Mouse (Mus musculus): ENCODE data around the gene Npb. TPM values are rescaled to one million over a fixed set of nuclear protein-coding genes. Genes with fewer than 3 reads are reported as not detected.

Npb gene
- total RNA-seq, 2 experiments from 2014 or later, result 2.4 to 2.5 TPM

- DNase-seq, result peak; percentile 74
These were observed 24.6 kb downstream of the Npb start for GRCm38 (mm10) chr11:120632559-120633519.

DNA sequence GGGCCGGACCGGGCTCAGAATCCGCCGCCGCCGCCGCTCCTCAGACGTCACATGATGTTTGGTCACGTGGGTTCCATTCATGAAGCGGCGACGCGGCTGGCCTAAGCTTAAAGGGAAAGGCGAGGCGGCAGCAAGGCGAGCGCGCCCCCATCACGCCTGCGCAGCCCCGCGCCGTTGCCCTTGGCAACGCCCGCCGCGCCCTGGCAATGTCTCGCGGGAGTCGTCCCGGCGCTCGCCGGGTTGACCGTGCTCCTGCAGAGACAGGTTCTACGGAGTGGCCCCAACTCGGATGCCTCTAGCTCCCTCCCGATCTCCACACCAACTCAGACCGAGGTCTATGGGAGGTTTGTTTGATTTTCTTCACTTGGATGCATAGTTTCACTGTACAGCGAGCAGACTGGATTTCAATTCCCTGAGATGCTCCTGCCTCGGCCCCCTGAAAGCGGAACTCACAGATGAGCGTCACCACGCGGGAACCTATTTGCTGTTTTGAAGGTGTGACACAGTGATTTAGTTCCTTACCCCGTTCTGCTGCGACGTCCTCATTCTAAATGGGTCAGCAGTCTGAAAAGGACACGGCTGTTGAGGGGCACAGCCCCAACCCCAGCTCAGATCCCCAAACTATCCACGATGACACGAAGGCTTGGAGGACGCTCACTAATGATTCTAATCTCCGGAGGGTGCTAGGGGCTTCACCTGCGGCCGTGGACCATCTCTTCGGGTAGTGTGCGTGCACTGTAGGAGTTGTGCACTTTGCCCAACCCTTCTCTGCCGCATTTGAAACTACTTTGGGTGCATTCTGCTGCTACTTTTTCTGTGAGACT is 25.5 kb downstream of the Npb start, which contains the start of gene Mafg:
Gene Mafg, minus strand, starts transcription at position 81 of the 824 bp plus-strand sequence.
- DNase-seq, result peak; percentile 95

DNA sequence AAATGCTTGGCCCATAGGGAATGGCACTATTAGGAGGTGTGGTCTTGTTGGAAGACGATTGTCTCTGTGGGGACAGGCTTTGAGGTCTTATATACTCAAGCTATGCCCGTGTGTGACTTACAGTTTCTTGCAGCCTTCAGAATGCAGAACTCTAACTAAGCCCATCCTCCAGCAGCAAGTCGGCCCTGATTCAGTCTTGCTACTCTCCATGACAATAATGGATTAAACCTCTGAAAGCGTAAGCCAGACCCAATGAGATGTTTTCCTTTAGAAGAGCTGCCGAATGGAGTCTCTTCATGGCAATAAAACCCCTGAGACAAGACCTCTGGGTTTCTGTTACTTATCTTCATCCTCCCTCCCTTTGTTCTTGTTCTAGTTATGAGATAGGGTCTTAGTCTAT is 26.5 kb downstream of the Npb start:
- DNase-seq, result no peak

DNA sequence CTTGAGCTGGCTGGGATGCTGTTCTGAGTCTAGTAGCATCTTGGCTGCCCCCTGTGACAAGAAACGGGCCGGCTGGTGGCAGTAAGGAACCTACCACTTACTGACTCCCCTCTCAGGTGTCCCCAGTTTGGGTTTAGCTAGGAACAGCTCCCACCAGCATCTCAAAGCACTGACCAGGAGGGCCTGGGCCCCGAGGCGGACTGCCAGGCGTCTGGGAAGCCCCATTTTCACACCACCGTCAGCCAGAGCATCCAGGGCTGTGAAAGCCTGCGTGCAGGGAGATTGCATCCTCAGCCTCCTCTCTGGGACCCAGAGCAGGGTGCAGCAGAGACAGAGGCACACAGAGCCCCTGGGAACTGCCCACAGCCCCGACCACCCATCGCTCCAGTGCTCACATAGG is 33.0 kb downstream of the Npb start:
- DNase-seq, result no peak

DNA sequence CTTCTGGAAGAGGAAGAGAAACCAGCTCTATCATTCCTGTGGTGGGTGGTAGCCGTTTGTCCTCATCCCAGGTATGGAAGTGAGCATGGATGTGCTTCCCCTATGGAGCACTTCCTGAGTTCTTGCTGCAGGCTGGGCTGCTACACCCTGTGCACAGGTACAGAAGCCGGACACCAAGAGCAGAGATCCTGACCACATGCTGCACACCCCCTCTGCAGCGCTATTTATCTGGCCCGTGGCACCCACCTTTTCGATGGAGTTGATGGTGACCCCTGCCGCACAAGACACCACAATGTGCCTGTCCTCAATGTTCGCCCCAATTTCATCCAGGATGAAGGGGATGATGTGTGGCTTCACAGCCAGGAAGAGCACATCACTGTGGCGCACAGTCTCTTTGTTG is 33.6 kb downstream of the Npb start:
- no peak for DNase-seq

GRCm38 (mm10) chr11:120642939-120643600 is 34.8 kb downstream of the Npb start:
- DNase-seq, result peak; percentile 37

- peak; percentile 95 for DNase-seq
These were observed 35.3 kb downstream of the Npb start, which contains the start of gene Pycr1 for GRCm38 (mm10) chr11:120643601-120643987. TSS of gene Pycr1 (minus strand) at chr11:120643769.

DNA sequence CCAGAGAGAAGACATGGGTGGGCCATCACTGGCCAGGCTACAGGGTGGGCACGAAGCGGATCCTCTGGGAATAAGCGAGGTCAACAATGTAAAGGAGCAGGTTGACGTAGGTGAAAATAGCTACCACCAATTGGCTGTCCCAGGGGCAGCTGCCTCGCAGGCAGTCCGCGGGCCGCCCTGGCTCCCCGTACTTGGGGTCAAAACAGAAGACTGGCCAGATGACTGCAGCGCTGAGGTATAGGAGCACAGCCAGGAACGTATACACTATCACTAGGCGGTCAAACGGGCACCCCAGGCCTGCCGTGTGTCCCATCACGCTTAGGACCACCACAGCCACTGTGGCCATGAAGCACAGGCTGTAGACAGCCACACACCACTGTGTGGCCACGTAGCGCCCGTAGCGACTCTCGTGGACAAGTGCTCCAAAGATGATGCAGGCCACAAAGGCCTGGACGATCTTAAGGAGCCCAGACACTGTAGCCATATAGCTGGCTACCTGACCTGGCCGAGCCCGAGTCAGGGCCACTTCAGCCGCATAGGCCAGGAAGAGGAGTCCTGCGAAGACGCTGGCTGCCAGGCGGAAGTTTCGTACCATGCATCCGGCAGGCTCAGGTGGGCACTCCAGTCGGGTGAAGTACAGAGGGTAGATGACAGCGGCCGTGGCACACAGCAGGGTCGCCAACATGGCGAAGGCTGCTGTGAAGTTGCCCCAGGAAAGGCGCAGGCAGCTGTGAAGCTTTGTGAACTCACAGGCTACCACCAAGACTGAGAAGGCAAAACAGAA is 39.0 kb downstream of the Npb start:
- no peak for DNase-seq

DNA sequence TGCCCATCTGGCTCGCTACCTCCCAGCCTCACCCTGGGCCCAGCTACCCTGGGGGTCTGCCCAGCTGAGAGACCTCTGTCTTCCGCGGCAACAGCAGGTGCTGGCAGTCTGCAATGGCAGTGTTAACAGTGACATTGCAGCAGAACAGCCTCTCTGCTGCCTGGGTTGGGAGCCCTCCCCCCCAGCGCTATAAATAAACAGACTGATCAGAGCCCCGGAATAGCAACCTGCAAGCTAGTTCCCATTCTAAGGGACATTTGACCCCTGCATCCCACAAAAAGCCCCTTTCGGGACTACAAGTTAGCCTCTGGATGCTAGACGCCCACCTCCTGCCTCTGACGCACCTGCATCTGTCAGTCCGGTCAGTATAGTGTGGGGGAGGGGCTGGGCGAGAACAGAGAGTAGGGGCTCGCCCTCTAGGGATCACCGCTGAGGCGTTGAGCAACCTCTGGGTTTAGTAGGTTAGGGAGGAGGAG is 39.8 kb downstream of the Npb start, which contains the start of gene Myadml2:
Gene Myadml2, minus strand, starts transcription at position 158 of the 476 bp plus-strand sequence.
- DNase-seq, result peak; percentile 62

DNA sequence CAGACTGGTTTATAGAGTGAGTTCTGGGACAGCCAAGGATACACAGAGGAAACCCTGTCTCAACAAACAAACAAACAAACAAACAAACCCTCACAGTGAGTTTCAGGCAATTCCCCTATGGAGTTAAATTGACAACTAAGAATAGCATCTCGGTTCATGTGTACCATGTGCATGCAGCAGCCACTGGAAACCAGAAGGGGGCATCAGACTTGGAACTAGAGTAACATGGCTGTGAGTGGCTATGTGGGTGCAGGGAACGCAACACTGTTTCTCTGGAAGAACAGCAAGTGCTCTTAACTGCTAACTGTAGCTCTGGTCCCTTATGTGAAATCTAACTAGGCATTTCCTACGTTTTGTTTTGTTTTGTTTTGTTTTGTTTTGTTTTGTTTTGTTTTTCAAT is 43.6 kb downstream of the Npb start:
- DNase-seq, result no peak

DNA sequence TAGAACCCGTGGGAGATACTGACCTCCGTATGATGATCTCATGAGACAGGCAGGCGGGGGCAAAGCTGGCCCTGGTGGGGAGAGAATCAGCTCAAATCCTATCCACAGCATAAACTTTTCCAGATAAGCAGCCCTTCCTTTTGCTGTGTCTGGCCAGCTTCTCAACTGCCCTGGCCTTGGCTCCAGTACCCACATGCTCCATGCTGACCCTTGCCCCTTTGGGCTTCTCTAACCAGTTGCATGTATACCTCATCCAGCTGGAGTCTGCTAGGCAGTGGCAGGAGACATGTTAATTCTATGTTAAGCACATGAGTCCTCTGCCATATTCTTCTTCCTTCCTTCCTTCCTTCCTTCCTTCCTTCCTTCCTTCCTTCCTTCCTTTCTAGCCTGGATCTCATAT is 46.5 kb downstream of the Npb start:
- DNase-seq, result no peak

- no peak for DNase-seq
These were observed 49.0 kb downstream of the Npb start for GRCm38 (mm10) chr11:120657301-120657700.

Small RNA genes lying within 50 kb of the gene (microRNA-seq; reads per million reads assigned to microRNA genes)
- gene Mir6936, result 0.20 to 0.69 reads per million in 2 experiments

Other genes with a start within 250 kb of the Npb start
- under 1 TPM in 1 of 2 experiments, not detected in 1; 0.34 TPM for gene Fscn2, start 246.9 kb upstream of the Npb start, total RNA-seq (2021)
- 10 to 100 TPM; 31.4 to 34.4 TPM for gene Faap100, start 229.7 kb upstream of the Npb start, total RNA-seq (2021)
- 10 to 100 TPM; 63.3 to 63.8 TPM for gene Nploc4, start 170.8 kb upstream of the Npb start, total RNA-seq (2021)
- 1 to 10 TPM; 3.0 to 4.0 TPM for gene Tspan10, start 165.8 kb upstream of the Npb start, total RNA-seq (2021)
- gene Pde6g, start 155.0 kb upstream of the Npb start, total RNA-seq (2021), result under 1 TPM; 0.18 to 0.55 TPM
- 10 to 100 TPM; 25.1 to 26.1 TPM for gene Oxld1, start 150.4 kb upstream of the Npb start, total RNA-seq (2021)
- 10 to 100 TPM in 1 of 2 experiments, 1 to 10 TPM in 1; 8.7 to 10.3 TPM for gene Ccdc137, start 150.4 kb upstream of the Npb start, total RNA-seq (2021)
- 10 to 100 TPM; 13.7 to 17.0 TPM for gene Arl16, start 140.9 kb upstream of the Npb start, total RNA-seq (2021)
- 100 to 1,000 TPM; 229 to 250 TPM for gene Mrpl12, start 123.9 kb upstream of the Npb start, total RNA-seq (2021)
- 10 to 100 TPM; 43.7 to 45.7 TPM for gene Slc25a10, start 116.6 kb upstream of the Npb start, total RNA-seq (2021)
- gene Gcgr, start 77.8 kb upstream of the Npb start, total RNA-seq (2021), result 1 to 10 TPM; 1.7 to 1.8 TPM
- gene Mcrip1, start 58.8 kb upstream of the Npb start, total RNA-seq (2021), result 10 to 100 TPM; 76.5 to 82.6 TPM
- under 1 TPM in 1 of 2 experiments, not detected in 1; 0.83 TPM for gene Ppp1r27, start 57.3 kb upstream of the Npb start, total RNA-seq (2021)
- 100 to 1,000 TPM; 353 to 365 TPM for gene P4hb, start 35.2 kb upstream of the Npb start, total RNA-seq (2021)
- 100 to 1,000 TPM; 296 to 308 TPM for gene Arhgdia, start 26.9 kb upstream of the Npb start, total RNA-seq (2021)
- 100 to 1,000 TPM; 134 TPM for gene Alyref, start 10.1 kb upstream of the Npb start, total RNA-seq (2021)
- 100 to 1,000 TPM; 117 to 118 TPM for gene Anapc11, start 10.1 kb upstream of the Npb start, total RNA-seq (2021)
- 10 to 100 TPM; 56.8 to 58.1 TPM for gene Pcyt2, start 9.5 kb downstream of the Npb start, total RNA-seq (2021)
- gene Sirt7, start 16.8 kb downstream of the Npb start, total RNA-seq (2021), result 10 to 100 TPM; 10.2 to 11.7 TPM
- 10 to 100 TPM; 23.4 to 25.8 TPM for gene Mafg, start 25.1 kb downstream of the Npb start, total RNA-seq (2021)
- gene Pycr1, start 35.3 kb downstream of the Npb start, total RNA-seq (2021), result 1 to 10 TPM; 7.9 to 8.0 TPM
- 10 to 100 TPM; 26.3 to 28.1 TPM for gene Myadml2, start 39.7 kb downstream of the Npb start, total RNA-seq (2021)
- under 1 TPM; 0.16 to 0.26 TPM for gene Notum, start 52.7 kb downstream of the Npb start, total RNA-seq (2021)
- 10 to 100 TPM; 62.7 to 64.0 TPM for gene Aspscr1, start 64.5 kb downstream of the Npb start, total RNA-seq (2021)
- 10 to 100 TPM; 39.5 to 41.8 TPM for gene Cenpx, start 105.3 kb downstream of the Npb start, total RNA-seq (2021)
- gene Lrrc45, start 105.4 kb downstream of the Npb start, total RNA-seq (2021), result 10 to 100 TPM; 11.0 to 11.3 TPM
- 1 to 10 TPM; 1.5 to 1.8 TPM for gene Rac3, start 113.0 kb downstream of the Npb start, total RNA-seq (2021)
- 1 to 10 TPM; 3.6 to 4.5 TPM for gene Dcxr, start 118.8 kb downstream of the Npb start, total RNA-seq (2021)
- 1 to 10 TPM; 3.0 to 3.9 TPM for gene Cbr2, start 123.6 kb downstream of the Npb start, total RNA-seq (2021)
- 10 to 100 TPM; 37.1 to 47.2 TPM for gene Hmga1b, start 154.3 kb downstream of the Npb start, total RNA-seq (2021)
- gene Rfng, start 175.7 kb downstream of the Npb start, total RNA-seq (2021), result 10 to 100 TPM; 13.2 to 13.3 TPM
- 10 to 100 TPM; 73.0 to 78.0 TPM for gene Gps1, start 175.8 kb downstream of the Npb start, total RNA-seq (2021)
- gene Dus1l, start 187.9 kb downstream of the Npb start, total RNA-seq (2021), result 10 to 100 TPM; 34.0 to 37.5 TPM
- gene Fasn, start 216.1 kb downstream of the Npb start, total RNA-seq (2021), result 10 to 100 TPM; 59.3 to 63.9 TPM